Mouse (Mus musculus): ENCODE results near the gene Ltn1.

- TF ChIP-seq POLR2A (IDR thresholded peaks at IDR 0.05; ENCODE audit: control insufficient read depth, extremely low read depth, insufficient read depth, low read length, poor library complexity) (no peak), CTCF (IDR thresholded peaks at IDR 0.05; ENCODE audit: borderline replicate concordance, control insufficient read depth, extremely low read depth, insufficient read depth, low read length, poor library complexity) (no peak)
These were observed 97.7 kb downstream of the Ltn1 start for GRCm38 (mm10) chr16:87334756-87335155.
